Mouse (Mus musculus) lung, embryonic 14.5 days (tissue): ENCODE results near the gene Dnah2. TPM values are rescaled to one million over a fixed set of nuclear protein-coding genes. Genes with fewer than 3 reads are reported as not detected.

Experiments
- ATAC-seq: fragments of 200-750 bp; cut with Nextera tagmentation; 2 replicates; pipeline ENCODE4 v1.8.0; 2017; ENCODE audit warnings: mild to moderate bottlenecking, moderate TSS enrichment, moderate library complexity; ENCODE audit not compliant: insufficient read depth
- DNase-seq: peaks from one replicate; pipeline ENCODE4 v3.0.0-alpha.2; 2015
- H3K27ac ChIP-seq: fragments of 300-500 bp; sonication (generic); 2 replicates; pipeline ENCODE4 v1.5.1; 2014; ENCODE audit warnings: low read depth, mild to moderate bottlenecking, moderate library complexity
- H3K27me3 ChIP-seq: fragments of 300-500 bp; sonication (generic); 2 replicates; pipeline ENCODE4 v1.6.1; 2014; ENCODE audit warnings: low read length, control low read depth; ENCODE audit not compliant: insufficient read depth
- H3K36me3 ChIP-seq: fragments of 300-500 bp; sonication (generic); 2 replicates; pipeline ENCODE4 v1.6.1; 2014; ENCODE audit warnings: control low read depth; ENCODE audit not compliant: insufficient read depth
- H3K4me1 ChIP-seq: fragments of 300-500 bp; sonication (generic); 2 replicates; pipeline ENCODE4 v1.6.1; 2014; ENCODE audit warnings: antibody characterized with exemption, control low read depth; ENCODE audit not compliant: insufficient read depth
- H3K4me2 ChIP-seq: fragments of 300-500 bp; sonication (generic); 2 replicates; pipeline ENCODE4 v1.6.1; 2014; ENCODE audit warnings: mild to moderate bottlenecking
- H3K4me3 ChIP-seq: fragments of 300-500 bp; sonication (generic); 2 replicates; pipeline ENCODE4 v1.5.1; 2014; ENCODE audit warnings: low read depth, low read length
- H3K9ac ChIP-seq: fragments of 300-500 bp; sonication (generic); 2 replicates; pipeline ENCODE4 v1.6.1; 2014
- H3K9me3 ChIP-seq: fragments of 300-500 bp; sonication (generic); 2 replicates; pipeline ENCODE4 v1.6.1; 2016; ENCODE audit warnings: low read depth, low read length, control low read depth
- CTCF ChIP-seq: IDR thresholded peaks from 2 replicates; pipeline ENCODE4 v1.5.1; 2016; ENCODE audit warnings: antibody characterized with exemption, low read depth
- WGBS: fragments of 180-500 bp; shearing (Covaris S2); extraction: QIAGEN DNeasy Blood & Tissue Kit; methylation state at CpG from one replicate; pipeline ENCODE4 v1.1.7; 2014; 5-methylcytosine and 5-hydroxymethylcytosine counted together
- polyA plus RNA-seq: library from polyadenylated mRNA; unstranded; fragments of >200 nt; fragmentation: Nextera tagmentation; extraction: Ambion mirVana; gene quantifications from 2 replicates; pipeline ENCODE4 v1.2.1, GENCODE M21; 2014

Gene Dnah2
- polyA plus RNA-seq, 1 experiment from 2014 or later, result 1.9 TPM

DNA sequence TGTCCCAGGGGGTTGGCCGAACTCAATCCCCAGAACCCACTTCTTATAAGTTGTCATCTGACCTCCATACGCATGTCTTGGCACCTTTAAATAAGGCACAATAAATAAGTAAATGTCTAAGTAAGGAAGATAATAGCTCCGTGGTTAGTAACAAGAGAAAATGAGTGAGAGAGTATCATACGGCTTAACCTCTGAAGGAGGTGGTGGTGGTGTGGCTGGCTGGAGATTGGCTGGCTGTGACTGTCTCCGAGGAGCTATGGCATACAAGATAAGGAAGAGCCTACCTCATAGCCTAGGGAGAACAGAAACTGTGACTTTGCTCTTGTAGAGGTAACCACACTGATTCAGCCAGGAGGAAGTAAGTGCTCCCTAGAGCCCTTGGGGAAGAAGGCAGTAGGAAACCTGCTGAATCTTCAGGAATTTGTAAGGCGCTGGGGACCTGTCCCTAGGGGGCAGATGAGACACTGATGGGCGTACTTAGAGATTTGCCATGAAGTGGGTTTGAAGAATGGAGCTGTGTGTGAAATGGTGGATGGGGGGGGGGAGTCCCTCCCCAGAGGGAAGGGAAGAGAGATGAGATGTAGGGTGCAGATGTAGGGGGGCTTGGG is 36.9 kb upstream of the Dnah2 start:
- Histone ChIP-seq H3K4me2 (no peak overlapping the region), H3K4me1 (peaks cover 4% of the 10 kb centered on the region; the same call in 1 of the 2 replicates), H3K9me3 (no peaks in the 10 kb centered on the region), H3K9ac (no peak overlapping the region), H3K36me3 (peaks cover 62% of the 10 kb centered on the region), H3K27me3 (no peaks in the 10 kb centered on the region), H3K4me3 (no peak overlapping the region), H3K27ac (no peak overlapping the region)
- ATAC-seq (no peak), DNase-seq (no peak)
- WGBS, result 71% methylated on average over 7 of the region's 7 CpGs
- no peak for TF ChIP-seq CTCF

DNA sequence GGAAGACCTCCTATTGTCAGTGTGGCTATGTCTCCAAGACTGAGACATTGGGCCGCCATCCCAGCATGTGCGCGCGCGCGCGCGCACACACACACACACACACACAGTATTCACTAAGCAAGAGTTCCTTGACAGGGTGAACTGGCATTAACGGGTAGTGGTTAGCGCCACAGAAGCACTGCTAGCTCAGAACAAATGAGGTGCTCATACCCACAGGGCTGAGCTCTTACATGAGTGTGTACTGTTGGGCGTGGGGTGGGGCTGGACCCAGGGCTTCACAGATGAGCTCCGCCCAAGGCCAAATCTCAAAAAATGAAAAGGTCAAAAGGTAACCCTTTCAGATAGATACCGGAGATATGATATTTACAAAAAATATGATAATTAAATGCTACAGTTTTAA is 36.0 kb upstream of the Dnah2 start:
- Histone ChIP-seq H3K27ac (no peak overlapping the region), H3K4me3 (no peak overlapping the region), H3K27me3 (no peaks in the 10 kb centered on the region), H3K9me3 (no peaks in the 10 kb centered on the region), H3K36me3 (peaks cover 53% of the 10 kb centered on the region), H3K4me1 (peaks cover 4% of the 10 kb centered on the region; the same call in 1 of the 2 replicates), H3K4me2 (no peak overlapping the region), H3K9ac (no peak overlapping the region)
- DNase-seq, result no peak
- 94% methylated on average over 13 of the region's 13 CpGs for WGBS
- ATAC-seq, result no peak
- no peak for TF ChIP-seq CTCF

- no peak overlapping the region for H3K4me3 ChIP-seq
- DNase-seq (no peak), ATAC-seq (no peak)
- peaks cover 44% of the 10 kb centered on the region for H3K36me3 ChIP-seq
- no peaks in the 10 kb centered on the region for H3K9me3 ChIP-seq
- H3K4me2 ChIP-seq, result no peak overlapping the region
- H3K9ac ChIP-seq, result no peak overlapping the region
- no peaks in the 10 kb centered on the region for H3K27me3 ChIP-seq
- peaks cover 4% of the 10 kb centered on the region; the same call in 1 of the 2 replicates for H3K4me1 ChIP-seq
- TF ChIP-seq CTCF, result no peak
- 80% methylated on average over 7 of the region's 7 CpGs for WGBS
- H3K27ac ChIP-seq, result no peak overlapping the region
These were observed 35.1 kb upstream of the Dnah2 start for GRCm38 (mm10) chr11:69584008-69584407.

DNA sequence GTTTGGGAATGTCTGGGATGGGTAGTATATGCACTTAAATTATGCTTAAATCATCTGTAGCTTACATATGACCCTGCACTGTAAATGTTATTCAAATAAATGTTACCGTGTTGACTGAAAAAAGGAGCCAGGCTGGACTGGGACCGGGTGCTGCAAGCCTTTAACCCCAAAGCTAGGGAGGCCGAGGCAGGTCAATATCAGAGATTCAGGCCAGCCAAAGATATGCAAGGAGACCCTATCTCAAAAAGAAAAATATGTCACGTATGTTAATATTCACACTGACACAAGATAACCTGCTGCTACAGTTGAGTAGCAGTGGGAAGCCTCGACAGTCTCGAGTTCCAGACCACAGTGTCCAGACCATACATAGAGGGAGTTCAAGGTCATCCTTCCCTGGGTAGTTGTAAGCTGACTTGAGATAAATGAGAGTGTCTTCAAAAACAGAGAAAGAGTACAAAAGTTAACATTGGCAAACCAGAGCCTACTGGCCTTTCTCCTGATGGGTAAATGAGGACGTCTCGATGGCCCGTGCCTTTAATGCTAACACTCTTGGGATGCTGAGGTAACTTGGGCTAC is 33.4 kb upstream of the Dnah2 start:
- DNase-seq (no peak), ATAC-seq (no peak)
- peak overlapping the region; percentile 76 for H3K9ac ChIP-seq

GRCm38 (mm10) chr11:69581814-69582213 is 32.9 kb upstream of the Dnah2 start:
- 2% methylated on average over 8 of the region's 8 CpGs for WGBS
- H3K9me3 ChIP-seq, result no peaks in the 10 kb centered on the region
- no peak for TF ChIP-seq CTCF
- no peaks in the 10 kb centered on the region for H3K27me3 ChIP-seq
- ATAC-seq (no peak), DNase-seq (peak; percentile 53)
- H3K4me3 ChIP-seq, result peak overlapping the region; percentile 84
- H3K9ac ChIP-seq, result peak overlapping the region; percentile 76
- peaks cover 26% of the 10 kb centered on the region for H3K36me3 ChIP-seq
- peak overlapping the region; percentile 63 for H3K4me2 ChIP-seq
- H3K4me1 ChIP-seq, result peaks cover 11% of the 10 kb centered on the region
- H3K27ac ChIP-seq, result peak overlapping the region; percentile 91

More for the DNA sequence above, 33.4 kb upstream of the Dnah2 start:
- TF ChIP-seq CTCF, result no peak
- WGBS, result 57% methylated on average over 9 of the region's 9 CpGs
- Histone ChIP-seq H3K9me3 (no peaks in the 10 kb centered on the region), H3K4me3 (peak overlapping the region; percentile 84), H3K4me1 (peaks cover 11% of the 10 kb centered on the region), H3K36me3 (peaks cover 27% of the 10 kb centered on the region), H3K4me2 (peak overlapping the region; percentile 63), H3K27me3 (no peaks in the 10 kb centered on the region), H3K27ac (no peak overlapping the region; the same call in 1 of the 2 replicates)

DNA sequence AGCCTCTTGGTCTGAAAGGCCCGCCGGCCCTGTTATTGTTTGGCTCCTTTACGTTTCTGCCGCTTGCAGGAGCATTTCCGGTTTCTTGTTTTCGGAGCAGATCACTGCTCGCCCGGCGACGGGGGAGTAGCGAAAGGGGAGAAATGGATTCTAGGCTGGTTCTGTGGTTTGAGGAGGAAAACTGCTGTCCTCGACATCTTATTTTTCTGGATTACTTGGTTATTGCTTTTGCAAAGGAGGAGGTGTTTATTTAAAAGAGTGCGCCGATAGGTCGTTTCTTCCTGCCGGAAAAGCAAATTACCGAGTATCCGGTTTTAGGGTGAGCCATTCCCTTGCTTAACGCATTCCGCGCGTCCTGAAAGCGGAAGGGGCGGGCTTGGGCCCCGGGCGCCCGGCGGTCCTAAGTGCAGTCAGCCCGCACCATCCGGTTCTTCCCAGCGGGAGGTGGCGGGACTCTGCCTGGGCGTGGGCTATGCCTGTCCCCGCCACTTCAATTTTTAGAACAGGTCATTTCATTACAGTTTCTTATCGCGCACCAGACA is 32.3 kb upstream of the Dnah2 start:
- peak overlapping the region; percentile 63 for H3K4me2 ChIP-seq
- DNase-seq (peak; percentile 97), ATAC-seq (peak; percentile 82)
- no peaks in the 10 kb centered on the region for H3K27me3 ChIP-seq
- peak overlapping the region; percentile 91 for H3K27ac ChIP-seq
- peaks cover 27% of the 10 kb centered on the region for H3K36me3 ChIP-seq
- TF ChIP-seq CTCF, result no peak
- H3K4me3 ChIP-seq, result peak overlapping the region; percentile 84
- under 1% methylated on average over 36 of the region's 36 CpGs for WGBS
- H3K9ac ChIP-seq, result peak overlapping the region; percentile 76
- peaks cover 11% of the 10 kb centered on the region for H3K4me1 ChIP-seq
- H3K9me3 ChIP-seq, result no peaks in the 10 kb centered on the region

DNA sequence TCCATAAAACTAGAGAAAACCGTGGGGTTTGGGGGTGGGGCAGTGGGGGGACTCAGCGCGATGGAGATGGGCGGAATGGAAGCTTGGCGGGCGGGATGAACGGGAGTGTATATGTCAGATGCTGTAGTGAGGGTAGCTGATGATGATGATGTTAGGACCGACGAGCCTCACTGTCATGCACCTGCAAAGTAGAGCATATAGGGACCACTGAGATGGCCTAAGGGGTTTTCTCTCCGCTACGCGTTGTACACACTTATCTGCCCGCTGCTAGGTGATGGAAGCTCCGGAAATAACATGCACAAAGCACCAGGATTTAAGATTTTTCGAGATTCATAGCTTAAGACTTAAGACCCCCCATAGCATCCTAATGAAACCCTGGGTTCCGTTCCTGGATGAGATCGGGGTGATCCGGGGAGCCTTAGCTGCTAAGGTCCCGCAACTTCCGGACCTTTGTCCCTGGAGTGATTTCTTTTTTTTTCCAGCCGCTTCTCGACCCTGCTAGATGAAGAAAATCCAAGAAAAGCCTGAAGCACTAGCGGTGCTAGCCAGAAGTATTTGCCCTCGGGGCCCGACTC is 31.7 kb upstream of the Dnah2 start:
- TF ChIP-seq CTCF, result no peak
- ATAC-seq (peak; percentile 4; the same call in 1 of the 2 replicates), DNase-seq (peak; percentile 34)
- Histone ChIP-seq H3K27me3 (no peaks in the 10 kb centered on the region), H3K4me3 (peak overlapping the region; percentile 84), H3K9ac (peak overlapping the region; percentile 76), H3K4me2 (peak overlapping the region; percentile 63), H3K27ac (peak overlapping the region; percentile 91), H3K36me3 (peaks cover 29% of the 10 kb centered on the region), H3K4me1 (peaks cover 11% of the 10 kb centered on the region), H3K9me3 (no peaks in the 10 kb centered on the region)
- WGBS, result under 1% methylated on average over 25 of the region's 25 CpGs
